Mouse (Mus musculus) CD4-positive helper T cell, adult 2 months (primary cell): ENCODE measurements around the gene Edf1.

Source experiments
- DNase-seq: peaks from one replicate; pipeline ENCODE4 v3.0.0-alpha.2; 2012; ENCODE audit warnings: low read depth, missing footprints, low spot score

Edf1 gene

GRCm38 (mm10) chr2:25561946-25562345 is 4.3 kb downstream of the Edf1 start:
- no peak for DNase-seq

- DNase-seq, result no peak
Measured at GRCm38 (mm10) chr2:25565741-25566140, 8.1 kb downstream of the Edf1 start.

GRCm38 (mm10) chr2:25566558-25566957 is 8.9 kb downstream of the Edf1 start:
- DNase-seq, result no peak

- no peak for DNase-seq
Measured at GRCm38 (mm10) chr2:25568473-25569019, 10.9 kb downstream of the Edf1 start.

GRCm38 (mm10) chr2:25569323-25569722 is 11.7 kb downstream of the Edf1 start:
- DNase-seq, result no peak

GRCm38 (mm10) chr2:25571221-25571620 is 13.6 kb downstream of the Edf1 start:
- DNase-seq, result no peak

- DNase-seq, result no peak
Measured at GRCm38 (mm10) chr2:25573068-25573467, 15.4 kb downstream of the Edf1 start.

- DNase-seq, result no peak
Measured at GRCm38 (mm10) chr2:25574136-25574535, 16.5 kb downstream of the Edf1 start.

GRCm38 (mm10) chr2:25574579-25575431 is 17.2 kb downstream of the Edf1 start, which contains the start of the genes Mamdc4 and Phpt1:
Mamdc4 (minus strand) TSS chr2:25574845.
Phpt1 (minus strand) TSS chr2:25575224.
- DNase-seq, result peak; percentile 97

GRCm38 (mm10) chr2:25575432-25576027 is 17.9 kb downstream of the Edf1 start:
- peak; percentile 46 for DNase-seq

- DNase-seq, result no peak
Measured at GRCm38 (mm10) chr2:25576028-25576850, 18.6 kb downstream of the Edf1 start.

GRCm38 (mm10) chr2:25576965-25577891 is 19.6 kb downstream of the Edf1 start:
- DNase-seq, result peak; percentile 64

- DNase-seq, result peak; percentile 36
Measured at GRCm38 (mm10) chr2:25577951-25578795, 20.5 kb downstream of the Edf1 start.

- peak; percentile 37 for DNase-seq
Measured at GRCm38 (mm10) chr2:25578796-25579736, 21.4 kb downstream of the Edf1 start.

GRCm38 (mm10) chr2:25579737-25580460 is 22.3 kb downstream of the Edf1 start:
- DNase-seq, result peak; percentile 74

- no peak for DNase-seq
Measured at GRCm38 (mm10) chr2:25580621-25581101, 23.0 kb downstream of the Edf1 start.

GRCm38 (mm10) chr2:25581294-25581864 is 23.7 kb downstream of the Edf1 start, which contains the start of gene Ajm1:
Ajm1 (minus strand) TSS chr2:25581757.
- peak; percentile 77 for DNase-seq
